Mouse (Mus musculus) embryonic facial prominence, embryonic 12.5 days (tissue): ENCODE results near the gene Ostc. TPM values are rescaled to one million over a fixed set of nuclear protein-coding genes. Genes with fewer than 3 reads are reported as not detected.
A peak's percentile ranks its signal among the peaks of the same experiment; 100 is the strongest.

Source experiments
- ATAC-seq: fragments of 200-750 bp; cut with Nextera tagmentation; 2 replicates; pipeline ENCODE4 v1.8.0; 2017; ENCODE audit not compliant: insufficient number of reproducible peaks, insufficient read depth, low FRiP score, low TSS enrichment
- H3K27ac ChIP-seq: fragments of 300-500 bp; sonication (generic); 2 replicates; pipeline ENCODE4 v1.5.1; 2016; ENCODE audit warnings: mild to moderate bottlenecking
- H3K27me3 ChIP-seq: fragments of 300-500 bp; sonication (generic); 2 replicates; pipeline ENCODE4 v1.6.1; 2016; ENCODE audit warnings: mild to moderate bottlenecking, moderate library complexity
- H3K36me3 ChIP-seq: fragments of 300-500 bp; sonication (generic); 2 replicates; pipeline ENCODE4 v1.6.1; 2016; ENCODE audit warnings: mild to moderate bottlenecking
- H3K4me1 ChIP-seq: fragments of 300-500 bp; sonication (generic); 2 replicates; pipeline ENCODE4 v1.6.1; 2016
- H3K4me2 ChIP-seq: fragments of 300-500 bp; sonication (generic); replicated peaks from 2 replicates; pipeline ENCODE4 v1.6.1; 2016; ENCODE audit warnings: mild to moderate bottlenecking, moderate library complexity
- H3K4me3 ChIP-seq: fragments of 300-500 bp; sonication (generic); 2 replicates; pipeline ENCODE4 v1.5.1; 2016; ENCODE audit warnings: mild to moderate bottlenecking
- H3K9ac ChIP-seq: fragments of 300-500 bp; sonication (generic); 2 replicates; pipeline ENCODE4 v1.6.1; 2016; ENCODE audit warnings: mild to moderate bottlenecking, moderate library complexity
- H3K9me3 ChIP-seq: fragments of 300-500 bp; sonication (generic); 2 replicates; pipeline ENCODE4 v1.6.1; 2016; ENCODE audit warnings: mild to moderate bottlenecking, moderate library complexity
- WGBS: fragments of 180-500 bp; shearing (Covaris S2); methylation state at CpG from one replicate; pipeline ENCODE4 v1.1.7; 2016; 5-methylcytosine and 5-hydroxymethylcytosine counted together
- polyA plus RNA-seq: library from polyadenylated mRNA; unstranded; fragments of >200 nt; fragmentation: Nextera tagmentation; extraction: Ambion mirVana; gene quantifications from 2 replicates; pipeline ENCODE4 v1.2.1, GENCODE M21; 2016

The Ostc gene
- polyA plus RNA-seq, 1 experiment from 2014 or later: 369 TPM

GRCm38 (mm10) chr3:130702289-130702688 is 7.0 kb downstream of the Ostc start:
- no peak for ATAC-seq
- no peaks in the 10 kb centered on the region for H3K27me3 ChIP-seq
- H3K4me3 ChIP-seq: no peak overlapping the region
- peaks cover 7% of the 10 kb centered on the region; the same call in 1 of the 2 replicates for H3K4me1 ChIP-seq
- peaks cover 60% of the 10 kb centered on the region for H3K36me3 ChIP-seq
- WGBS: 81% methylated on average over 6 of the region's 6 CpGs
- H3K9me3 ChIP-seq: no peaks in the 10 kb centered on the region
- no peak overlapping the region for H3K9ac ChIP-seq
- H3K27ac ChIP-seq: no peak overlapping the region
- H3K4me2 ChIP-seq: no peak overlapping the region

DNA sequence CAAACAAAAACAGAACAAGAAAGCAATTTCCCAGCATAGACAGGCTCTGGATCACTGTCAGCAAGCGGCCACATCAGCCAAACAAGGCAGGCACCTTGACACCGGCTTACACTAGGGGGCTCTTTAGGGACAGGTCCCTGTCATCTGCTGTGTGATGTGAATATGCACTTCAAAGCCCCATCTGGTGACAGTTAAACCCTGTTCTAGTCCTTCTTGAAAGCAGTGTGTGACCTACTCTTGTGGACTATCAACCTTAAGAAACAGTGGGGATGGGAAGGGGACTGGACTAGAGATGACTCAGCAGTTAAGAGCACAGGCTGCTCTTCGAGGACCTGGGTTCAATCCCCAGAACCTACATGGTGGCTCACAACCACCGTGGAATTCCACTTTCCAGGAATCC is 11.6 kb downstream of the Ostc start:
- no peak for ATAC-seq
- WGBS: 82% methylated on average over 4 of the region's 4 CpGs
- no peaks in the 10 kb centered on the region for H3K4me1 ChIP-seq

DNA sequence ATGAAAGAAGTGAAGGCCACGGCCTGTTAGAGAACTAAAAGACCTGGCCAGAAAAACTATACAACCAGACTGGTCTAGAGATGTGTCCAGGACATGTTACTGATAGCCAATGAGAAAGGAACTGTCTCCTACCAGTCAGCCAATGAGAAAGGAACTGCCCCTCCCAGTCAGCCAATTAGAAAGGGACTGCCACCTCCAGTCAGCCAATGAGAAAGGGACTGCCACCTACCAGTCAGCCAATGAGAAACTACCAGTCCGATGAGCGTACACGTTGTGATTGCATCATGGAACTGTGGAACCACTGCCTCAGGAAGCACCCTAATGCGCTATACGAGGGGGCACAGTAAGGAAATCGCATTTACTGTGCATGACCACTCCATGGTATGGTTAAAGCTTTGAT is 14.5 kb downstream of the Ostc start:
- Histone ChIP-seq H3K4me2 (no peak overlapping the region), H3K27ac (no peak overlapping the region), H3K4me1 (peaks cover 7% of the 10 kb centered on the region), H3K9ac (no peak overlapping the region), H3K36me3 (peaks cover 37% of the 10 kb centered on the region), H3K27me3 (no peaks in the 10 kb centered on the region), H3K4me3 (no peak overlapping the region), H3K9me3 (no peaks in the 10 kb centered on the region)
- no peak for ATAC-seq
- 94% methylated on average over 7 of the region's 7 CpGs for WGBS

More for the DNA sequence above, 11.6 kb downstream of the Ostc start:
- Histone ChIP-seq H3K27ac (no peak overlapping the region), H3K4me3 (no peak overlapping the region), H3K27me3 (no peaks in the 10 kb centered on the region), H3K36me3 (peaks cover 63% of the 10 kb centered on the region), H3K9ac (no peak overlapping the region), H3K4me2 (no peak overlapping the region), H3K9me3 (no peaks in the 10 kb centered on the region)

DNA sequence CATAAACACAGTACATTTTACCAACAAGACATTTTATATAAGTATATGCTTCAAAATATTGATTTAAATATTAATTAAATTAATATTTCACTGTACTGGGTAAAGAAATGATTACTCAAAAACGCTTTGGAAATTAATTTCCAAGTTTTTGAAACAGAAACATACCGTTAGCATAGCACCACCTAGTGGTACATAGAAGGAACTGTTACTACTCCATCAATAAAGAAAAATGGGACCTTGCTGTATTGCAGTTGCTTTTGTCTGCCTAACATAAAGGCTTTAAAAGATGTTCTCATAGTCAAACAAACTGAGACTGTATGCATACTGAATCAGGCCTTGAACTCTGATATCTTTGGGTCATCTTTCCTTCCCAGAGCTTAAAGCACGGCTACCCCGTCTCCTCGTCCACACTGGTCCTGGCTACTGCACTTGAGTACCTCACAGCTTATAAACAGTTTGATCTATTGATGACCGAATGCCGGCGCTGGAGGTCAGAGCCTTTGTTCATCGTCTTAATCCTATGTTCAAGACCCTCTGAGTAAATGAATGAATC is 15.1 kb downstream of the Ostc start:
- Histone ChIP-seq H3K4me3 (no peak overlapping the region), H3K27ac (no peak overlapping the region), H3K36me3 (peaks cover 31% of the 10 kb centered on the region), H3K9ac (no peak overlapping the region), H3K4me1 (peaks cover 7% of the 10 kb centered on the region), H3K4me2 (no peak overlapping the region), H3K9me3 (no peaks in the 10 kb centered on the region), H3K27me3 (no peaks in the 10 kb centered on the region)
- 68% methylated on average over 9 of the region's 9 CpGs for WGBS
- ATAC-seq: no peak

- Histone ChIP-seq H3K4me3 (peak overlapping the region; percentile 28), H3K27me3 (no peaks in the 10 kb centered on the region), H3K9ac (peak overlapping the region; percentile 40; the same call in 1 of the 2 replicates), H3K4me2 (peak overlapping the region; percentile 53), H3K4me1 (peaks cover 7% of the 10 kb centered on the region), H3K36me3 (peaks cover 15% of the 10 kb centered on the region), H3K9me3 (no peaks in the 10 kb centered on the region), H3K27ac (0 out of 2 replicates have a peak overlapping the region, but pooled peaks have one; percentile 36)
- no peak for ATAC-seq
- 52% methylated on average over 12 of the region's 12 CpGs for WGBS
These were observed 17.6 kb downstream of the Ostc start for GRCm38 (mm10) chr3:130691596-130692170.

- WGBS: 14% methylated on average over 20 of the region's 20 CpGs
These were observed 18.2 kb downstream of the Ostc start for GRCm38 (mm10) chr3:130690834-130691595.

DNA sequence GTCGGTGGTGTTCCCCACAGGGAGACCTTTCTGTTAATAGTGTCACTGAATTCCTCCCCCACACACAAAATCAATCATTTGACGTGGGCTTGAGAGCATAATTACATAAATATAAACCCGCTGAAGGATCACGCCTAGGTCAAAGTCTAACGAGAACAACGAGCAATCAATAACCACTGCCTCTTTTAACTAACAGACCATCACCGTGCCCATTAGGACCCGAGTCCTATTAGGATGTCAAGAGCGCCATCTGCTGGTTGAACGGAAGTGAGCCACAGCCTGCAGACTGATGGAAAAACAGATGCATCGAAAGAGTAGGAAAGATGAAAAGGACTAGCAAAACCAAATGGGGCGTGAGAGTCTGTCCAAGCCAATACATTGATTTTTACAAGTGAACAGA is 19.6 kb downstream of the Ostc start:
- Histone ChIP-seq H3K9ac (no peak overlapping the region), H3K4me1 (peaks cover 7% of the 10 kb centered on the region), H3K36me3 (peaks cover 3% of the 10 kb centered on the region), H3K4me3 (no peak overlapping the region), H3K9me3 (no peaks in the 10 kb centered on the region), H3K27ac (no peak overlapping the region), H3K4me2 (no peak overlapping the region), H3K27me3 (no peaks in the 10 kb centered on the region)
- WGBS: 21% methylated on average over 12 of the region's 12 CpGs
- no peak for ATAC-seq

More at GRCm38 (mm10) chr3:130690834-130691595, 18.2 kb downstream of the Ostc start:
- ATAC-seq: no peak
- H3K27me3 ChIP-seq: no peaks in the 10 kb centered on the region
- peak overlapping the region; percentile 40; the same call in 1 of the 2 replicates for H3K9ac ChIP-seq
- H3K4me3 ChIP-seq: peak overlapping the region; percentile 28
- H3K4me2 ChIP-seq: peak overlapping the region; percentile 53
- no peaks in the 10 kb centered on the region for H3K9me3 ChIP-seq
- H3K27ac ChIP-seq: peak overlapping the region; percentile 36; the same call in 1 of the 2 replicates
- H3K36me3 ChIP-seq: peaks cover 14% of the 10 kb centered on the region
- H3K4me1 ChIP-seq: peaks cover 7% of the 10 kb centered on the region

DNA sequence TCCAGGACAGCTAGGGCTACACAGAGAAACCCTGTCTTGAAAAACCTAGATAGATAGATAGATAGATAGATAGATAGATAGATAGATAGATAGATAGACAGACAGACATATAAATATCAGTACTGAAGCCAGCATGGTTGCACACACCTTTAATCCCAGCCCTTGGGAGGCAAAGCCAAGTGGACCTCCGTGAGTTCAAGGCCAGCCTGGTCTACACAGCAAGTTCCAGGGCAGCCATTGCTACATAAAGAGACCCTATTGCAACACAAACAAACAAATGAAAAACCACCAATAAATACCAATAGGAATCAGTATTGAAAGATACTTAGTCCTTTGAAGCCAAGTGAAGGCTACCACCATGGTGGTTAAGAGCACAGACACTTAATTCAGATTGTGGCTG is 22.2 kb downstream of the Ostc start:
- Histone ChIP-seq H3K36me3 (no peaks in the 10 kb centered on the region), H3K27ac (no peak overlapping the region), H3K9me3 (no peaks in the 10 kb centered on the region), H3K4me3 (no peak overlapping the region), H3K4me1 (peaks cover 7% of the 10 kb centered on the region), H3K9ac (no peak overlapping the region), H3K27me3 (no peaks in the 10 kb centered on the region), H3K4me2 (no peak overlapping the region)
- 100% methylated on average over 1 of the region's 1 CpGs for WGBS
- no peak for ATAC-seq

DNA sequence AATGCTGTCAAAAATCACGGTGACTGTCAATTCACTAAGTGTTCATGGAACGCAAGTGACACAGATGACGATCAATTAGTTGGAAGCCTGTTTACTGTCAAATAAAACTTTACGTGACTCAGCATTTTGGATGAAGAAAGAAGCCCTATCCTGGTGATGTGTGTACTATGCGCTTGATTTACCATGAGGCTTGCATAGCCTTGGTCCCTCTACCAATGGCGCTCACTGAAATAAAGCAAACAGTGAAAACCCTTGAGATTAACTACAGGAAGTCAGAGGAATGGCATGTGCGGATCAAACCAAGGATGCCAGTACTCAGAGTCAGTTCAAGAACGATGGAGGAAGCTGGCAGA is 24.3 kb downstream of the Ostc start:
- no peak overlapping the region for H3K9ac ChIP-seq
- ATAC-seq: no peak
- no peak overlapping the region for H3K4me3 ChIP-seq
- no peaks in the 10 kb centered on the region for H3K36me3 ChIP-seq
- WGBS: 81% methylated on average over 8 of the region's 8 CpGs
- no peak overlapping the region for H3K4me2 ChIP-seq
- no peaks in the 10 kb centered on the region for H3K27me3 ChIP-seq
- H3K9me3 ChIP-seq: no peaks in the 10 kb centered on the region
- H3K4me1 ChIP-seq: no peaks in the 10 kb centered on the region
- no peak overlapping the region for H3K27ac ChIP-seq

- Histone ChIP-seq H3K27ac (no peak overlapping the region), H3K36me3 (no peaks in the 10 kb centered on the region), H3K4me3 (no peak overlapping the region), H3K4me2 (no peak overlapping the region), H3K9me3 (no peaks in the 10 kb centered on the region), H3K9ac (no peak overlapping the region), H3K27me3 (no peaks in the 10 kb centered on the region), H3K4me1 (no peaks in the 10 kb centered on the region)
- WGBS: 78% methylated on average over 9 of the region's 9 CpGs
- no peak for ATAC-seq
These were observed 24.8 kb downstream of the Ostc start for GRCm38 (mm10) chr3:130684276-130685013.

- Histone ChIP-seq H3K9me3 (no peaks in the 10 kb centered on the region), H3K9ac (no peak overlapping the region), H3K4me1 (no peaks in the 10 kb centered on the region), H3K36me3 (no peaks in the 10 kb centered on the region), H3K27ac (no peak overlapping the region), H3K4me2 (no peak overlapping the region), H3K4me3 (no peak overlapping the region), H3K27me3 (no peaks in the 10 kb centered on the region)
- 75% methylated on average over 8 of the region's 8 CpGs for WGBS
- ATAC-seq: no peak
These were observed 25.4 kb downstream of the Ostc start for GRCm38 (mm10) chr3:130683836-130684235.
